In genomic region chr2:178660071-178660470, GRCm38 (mm10) we compare ENCODE assay signal across 15 mouse cellular contexts.
"Had no signal": no experiment of that assay in that cellular context is flagged by ENCODE, and none has a peak within 500 bp of the region (broad histone marks: within the 10 kb centered on the region; RNA-seq: fewer than 3 reads in every experiment).

No protein-coding gene starts in this region.

- H3K4me2 ChIP-seq: hindbrain, embryonic 13.5 days; limb, embryonic 12.5 days; liver, embryonic 13.5 days; lung, embryonic 15.5 days; midbrain, embryonic 12.5 days; stomach, embryonic 15.5 days had no signal

- H3K27me3 ChIP-seq: hindbrain, embryonic 13.5 days; limb, embryonic 12.5 days; liver, embryonic 13.5 days; lung, embryonic 15.5 days; megakaryocyte, embryonic 14.5 days; midbrain, embryonic 12.5 days had no signal

- H3K4me1 ChIP-seq: limb, embryonic 12.5 days; liver, embryonic 13.5 days; lung, embryonic 15.5 days; midbrain, embryonic 12.5 days; stomach, embryonic 15.5 days had no signal

- H3K27ac ChIP-seq: hindbrain, embryonic 13.5 days; hindbrain, postnatal 0 days; limb, embryonic 12.5 days; liver, embryonic 13.5 days; lung, embryonic 15.5 days; macrophage; midbrain, embryonic 12.5 days; stomach, embryonic 15.5 days had no signal

- H3K9ac ChIP-seq: hindbrain, embryonic 13.5 days; limb, embryonic 12.5 days; liver, embryonic 13.5 days; liver, postnatal 0 days; lung, embryonic 15.5 days; midbrain, embryonic 12.5 days; stomach, embryonic 15.5 days had no signal

- ATAC-seq: hindbrain, postnatal 0 days; liver, postnatal 0 days; midbrain, embryonic 16.5 days had no signal

- H3K9me3 ChIP-seq: hindbrain, embryonic 13.5 days; limb, embryonic 12.5 days; liver, embryonic 13.5 days; lung, embryonic 15.5 days; megakaryocyte, embryonic 14.5 days; midbrain, embryonic 12.5 days; stomach, embryonic 15.5 days had no signal

- H3K4me3 ChIP-seq: hindbrain, embryonic 13.5 days; limb, embryonic 12.5 days; liver, embryonic 13.5 days; lung, embryonic 15.5 days; megakaryocyte, embryonic 14.5 days; midbrain, embryonic 12.5 days; stomach, embryonic 15.5 days had no signal

- DNase-seq: liver; liver, embryonic 13.5 days; liver, postnatal 0 days; right cerebral cortex, postnatal 14 days; thymus, adult 18-20 months; thymus, postnatal 14 days had no signal

- H3K36me3 ChIP-seq: hindbrain, embryonic 13.5 days; limb, embryonic 12.5 days; liver, embryonic 13.5 days; lung, embryonic 15.5 days; midbrain, embryonic 12.5 days; stomach, embryonic 15.5 days had no signal
